Mouse (Mus musculus): ENCODE data around the gene Sf3b3. TPM values are rescaled to one million over a fixed set of nuclear protein-coding genes. Genes with fewer than 3 reads are reported as not detected.

Gene Sf3b3
- polyA plus RNA-seq, 1 experiment from 2014 or later, result 187 TPM

DNA sequence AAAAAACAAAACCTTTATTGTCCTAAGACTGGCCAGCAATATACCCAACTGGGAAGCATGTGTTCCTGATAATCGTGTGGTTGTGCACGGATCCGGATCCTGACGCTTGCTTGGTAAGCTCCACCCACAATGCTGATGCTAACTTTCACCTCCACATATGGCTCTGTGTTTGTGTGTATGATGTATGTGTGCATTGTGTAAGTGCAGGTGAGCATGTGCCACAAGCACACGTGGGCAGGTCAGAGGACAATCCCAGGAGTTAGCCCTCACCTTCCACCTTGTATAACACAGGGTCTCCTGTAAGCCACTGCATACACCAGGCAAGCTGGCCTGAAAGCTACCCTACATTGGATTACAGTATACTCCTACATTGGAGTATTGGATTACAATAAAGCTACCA, 3.4 kb downstream of the Sf3b3 start:
- Histone ChIP-seq H3K27ac (ENCODE audit: low read depth, low read length) (no peak overlapping the region), H3K36me3 (ENCODE audit: control insufficient read depth, insufficient read depth, low read length) (peaks cover 41% of the 10 kb centered on the region), H3K9me3 (ENCODE audit: control insufficient read depth, low read length) (no peaks in the 10 kb centered on the region), H3K4me2 (no peak overlapping the region), H3K4me3 (ENCODE audit: low read depth, low read length) (no peak overlapping the region), H3K27me3 (replicated peaks; ENCODE audit: control insufficient read depth, insufficient read depth, low read length) (no peaks in the 10 kb centered on the region), H3K4me1 (replicated peaks; ENCODE audit: control insufficient read depth, insufficient read depth, low read length) (peaks cover 14% of the 10 kb centered on the region), H3K9ac (ENCODE audit: low read depth, low read length) (no peak overlapping the region)
- no peak for DNase-seq (ENCODE audit: low spot score)
- ATAC-seq (replicated peaks; ENCODE audit: low FRiP score), result no peak
- WGBS, result 84% methylated on average over 5 of the region's 5 CpGs

GRCm38 (mm10) chr8:110842012-110842574, 4.5 kb downstream of the Sf3b3 start:
- peaks cover 8% of the 10 kb centered on the region for H3K4me1 ChIP-seq (replicated peaks; ENCODE audit: control insufficient read depth, insufficient read depth, low read length)
- H3K27ac ChIP-seq (ENCODE audit: low read depth, low read length), result no peak overlapping the region
- H3K36me3 ChIP-seq (ENCODE audit: control insufficient read depth, insufficient read depth, low read length), result peaks cover 51% of the 10 kb centered on the region
- H3K4me2 ChIP-seq, result no peak overlapping the region
- DNase-seq (ENCODE audit: low spot score) (no peak), ATAC-seq (replicated peaks; ENCODE audit: low FRiP score) (no peak)
- H3K9me3 ChIP-seq (ENCODE audit: control insufficient read depth, low read length), result no peaks in the 10 kb centered on the region
- H3K4me3 ChIP-seq (ENCODE audit: low read depth, low read length), result no peak overlapping the region
- no peak overlapping the region for H3K9ac ChIP-seq (ENCODE audit: low read depth, low read length)
- 94% methylated on average over 3 of the region's 3 CpGs for WGBS
- no peaks in the 10 kb centered on the region for H3K27me3 ChIP-seq (replicated peaks; ENCODE audit: control insufficient read depth, insufficient read depth, low read length)

DNA sequence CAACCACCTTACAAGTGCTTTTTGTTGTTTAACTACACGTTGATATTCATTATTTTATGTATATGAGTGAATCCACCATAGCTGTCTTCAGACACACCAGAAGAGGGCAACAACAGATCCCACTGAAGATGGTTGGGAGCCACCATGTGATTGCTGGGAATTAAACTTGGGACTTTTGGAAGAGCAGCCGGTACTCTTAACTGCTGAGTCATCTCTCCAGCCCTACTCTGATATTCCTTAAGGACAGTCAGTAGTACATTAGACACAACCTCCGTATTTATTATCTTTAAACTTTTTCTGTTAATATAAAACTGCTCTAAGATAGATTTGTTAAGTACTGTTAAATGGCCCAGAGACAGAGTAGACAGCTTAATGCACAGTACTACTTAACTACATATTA, 14.6 kb downstream of the Sf3b3 start:
- DNase-seq (ENCODE audit: low spot score), result no peak
- WGBS, result 84% methylated on average over 3 of the region's 3 CpGs
- Histone ChIP-seq H3K27ac (ENCODE audit: low read depth, low read length) (no peak overlapping the region), H3K9me3 (ENCODE audit: control insufficient read depth, low read length) (no peaks in the 10 kb centered on the region), H3K4me3 (ENCODE audit: low read depth, low read length) (no peak overlapping the region), H3K27me3 (replicated peaks; ENCODE audit: control insufficient read depth, insufficient read depth, low read length) (no peaks in the 10 kb centered on the region), H3K4me1 (replicated peaks; ENCODE audit: control insufficient read depth, insufficient read depth, low read length) (no peaks in the 10 kb centered on the region), H3K9ac (ENCODE audit: low read depth, low read length) (no peak overlapping the region), H3K4me2 (no peak overlapping the region), H3K36me3 (ENCODE audit: control insufficient read depth, insufficient read depth, low read length) (peaks cover 73% of the 10 kb centered on the region)
- ATAC-seq (replicated peaks; ENCODE audit: low FRiP score), result no peak

DNA sequence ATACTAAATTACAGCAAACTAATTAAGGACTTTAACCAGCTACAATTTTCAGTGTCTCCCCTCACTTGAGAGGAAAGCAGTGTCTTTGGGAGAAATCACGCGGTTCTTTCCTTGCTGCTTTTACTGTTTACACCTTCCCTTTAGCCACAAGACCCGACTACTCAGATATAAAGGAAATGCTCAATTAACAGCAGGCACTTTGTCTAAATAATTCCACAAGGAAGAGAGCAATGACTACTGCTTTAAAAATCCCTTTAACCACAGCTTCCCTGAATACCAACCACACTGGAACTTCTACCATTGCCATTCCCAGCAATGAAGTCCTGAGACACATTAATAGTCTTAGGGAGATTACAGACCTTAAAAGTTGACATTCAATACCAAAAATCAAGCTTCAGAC, 18.1 kb downstream of the Sf3b3 start:
- Histone ChIP-seq H3K4me2 (no peak overlapping the region), H3K4me1 (replicated peaks; ENCODE audit: control insufficient read depth, insufficient read depth, low read length) (no peaks in the 10 kb centered on the region), H3K9ac (ENCODE audit: low read depth, low read length) (no peak overlapping the region), H3K27me3 (replicated peaks; ENCODE audit: control insufficient read depth, insufficient read depth, low read length) (no peaks in the 10 kb centered on the region), H3K4me3 (ENCODE audit: low read depth, low read length) (no peak overlapping the region), H3K27ac (ENCODE audit: low read depth, low read length) (no peak overlapping the region), H3K9me3 (ENCODE audit: control insufficient read depth, low read length) (no peaks in the 10 kb centered on the region), H3K36me3 (ENCODE audit: control insufficient read depth, insufficient read depth, low read length) (peaks cover 74% of the 10 kb centered on the region)
- ATAC-seq (replicated peaks; ENCODE audit: low FRiP score), result no peak
- DNase-seq (ENCODE audit: low spot score), result no peak
- WGBS, result 78% methylated on average over 3 of the region's 3 CpGs

DNA sequence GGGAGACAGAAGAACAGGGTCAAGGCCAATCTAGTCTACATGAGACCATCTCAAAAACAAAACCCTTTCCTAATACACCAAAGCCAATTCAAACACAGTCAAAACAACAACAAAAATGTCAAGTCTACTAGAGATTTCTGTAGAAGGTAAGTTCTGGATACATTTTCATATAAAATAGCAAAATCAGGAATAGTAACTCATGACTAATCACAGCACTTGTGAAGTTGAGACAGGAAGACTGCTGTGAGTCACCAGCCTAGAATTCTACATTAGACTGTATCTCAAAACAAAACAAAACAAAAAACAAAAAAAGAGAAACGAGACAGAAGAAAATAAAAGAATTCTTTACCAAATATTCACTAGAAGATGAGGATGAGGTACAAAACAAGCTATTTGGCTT, 21.7 kb downstream of the Sf3b3 start:
- Histone ChIP-seq H3K4me3 (ENCODE audit: low read depth, low read length) (no peak overlapping the region), H3K36me3 (ENCODE audit: control insufficient read depth, insufficient read depth, low read length) (peaks cover 82% of the 10 kb centered on the region), H3K4me2 (no peak overlapping the region), H3K4me1 (replicated peaks; ENCODE audit: control insufficient read depth, insufficient read depth, low read length) (no peaks in the 10 kb centered on the region), H3K9me3 (ENCODE audit: control insufficient read depth, low read length) (no peaks in the 10 kb centered on the region), H3K9ac (ENCODE audit: low read depth, low read length) (no peak overlapping the region), H3K27me3 (replicated peaks; ENCODE audit: control insufficient read depth, insufficient read depth, low read length) (no peaks in the 10 kb centered on the region), H3K27ac (ENCODE audit: low read depth, low read length) (no peak overlapping the region)
- 83% methylated on average over 1 of the region's 1 CpGs for WGBS
- DNase-seq (ENCODE audit: low spot score) (no peak), ATAC-seq (replicated peaks; ENCODE audit: low FRiP score) (no peak)

GRCm38 (mm10) chr8:110821960-110822359, 24.6 kb downstream of the Sf3b3 start:
- no peak overlapping the region for H3K9ac ChIP-seq (ENCODE audit: low read depth, low read length)
- DNase-seq (ENCODE audit: low spot score), result no peak
- ATAC-seq (replicated peaks; ENCODE audit: low FRiP score), result no peak
- no peak overlapping the region for H3K4me3 ChIP-seq (ENCODE audit: low read depth, low read length)
- no peak overlapping the region for H3K4me2 ChIP-seq
- no peak overlapping the region for H3K27ac ChIP-seq (ENCODE audit: low read depth, low read length)
- no peaks in the 10 kb centered on the region for H3K27me3 ChIP-seq (replicated peaks; ENCODE audit: control insufficient read depth, insufficient read depth, low read length)
- no peaks in the 10 kb centered on the region for H3K9me3 ChIP-seq (ENCODE audit: control insufficient read depth, low read length)
- H3K36me3 ChIP-seq (ENCODE audit: control insufficient read depth, insufficient read depth, low read length), result peaks cover 86% of the 10 kb centered on the region
- no peaks in the 10 kb centered on the region for H3K4me1 ChIP-seq (replicated peaks; ENCODE audit: control insufficient read depth, insufficient read depth, low read length)
- WGBS, result 89% methylated on average over 3 of the region's 3 CpGs

DNA sequence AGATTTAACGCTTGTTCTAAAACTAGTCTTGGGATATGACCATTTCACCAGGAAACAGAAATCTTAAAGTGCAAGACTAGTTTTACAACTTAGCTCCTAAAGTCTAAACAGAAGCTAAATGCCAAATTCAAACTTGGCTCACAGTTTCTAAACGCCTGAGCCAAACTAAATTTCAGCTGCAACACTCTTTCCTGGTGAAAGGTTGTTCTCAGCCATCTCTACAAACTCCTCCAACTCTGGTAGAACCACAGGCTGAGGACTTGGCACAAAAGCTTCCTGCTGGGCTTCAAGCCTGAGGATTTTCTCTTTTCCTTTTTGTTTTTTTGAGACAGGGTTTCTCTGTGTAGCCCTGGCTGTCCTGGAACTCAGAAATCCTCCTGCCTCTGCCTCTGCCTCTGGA, 26.3 kb downstream of the Sf3b3 start:
- H3K27ac ChIP-seq (ENCODE audit: low read depth, low read length), result no peak overlapping the region
- no peak overlapping the region for H3K9ac ChIP-seq (ENCODE audit: low read depth, low read length)
- H3K4me1 ChIP-seq (replicated peaks; ENCODE audit: control insufficient read depth, insufficient read depth, low read length), result no peaks in the 10 kb centered on the region
- no peaks in the 10 kb centered on the region for H3K27me3 ChIP-seq (replicated peaks; ENCODE audit: control insufficient read depth, insufficient read depth, low read length)
- no peaks in the 10 kb centered on the region for H3K9me3 ChIP-seq (ENCODE audit: control insufficient read depth, low read length)
- no peak for DNase-seq (ENCODE audit: low spot score)
- H3K4me3 ChIP-seq (ENCODE audit: low read depth, low read length), result no peak overlapping the region
- H3K36me3 ChIP-seq (ENCODE audit: control insufficient read depth, insufficient read depth, low read length), result peaks cover 89% of the 10 kb centered on the region
- no peak for ATAC-seq (replicated peaks; ENCODE audit: low FRiP score)
- 91% methylated on average over 2 of the region's 2 CpGs for WGBS
- H3K4me2 ChIP-seq, result no peak overlapping the region

DNA sequence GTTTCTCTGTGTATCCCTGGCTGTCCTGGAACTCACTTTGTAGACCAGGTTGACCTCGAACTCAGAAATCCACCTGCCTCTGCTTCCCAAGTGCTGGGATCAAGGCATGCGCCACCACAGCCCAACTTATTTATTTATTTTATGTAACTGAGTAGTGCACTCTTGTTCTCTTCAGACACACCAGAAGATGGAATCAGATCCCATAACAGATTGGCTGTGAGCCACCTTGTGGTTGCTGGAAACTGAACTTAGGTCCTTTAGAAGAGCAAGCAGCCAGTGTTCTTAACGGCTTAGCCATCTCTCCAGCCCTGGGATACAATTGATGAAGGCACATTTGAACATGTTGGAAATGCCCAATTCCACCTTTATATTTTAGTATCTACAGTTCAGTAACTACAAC, 28.0 kb downstream of the Sf3b3 start:
- Histone ChIP-seq H3K27me3 (replicated peaks; ENCODE audit: control insufficient read depth, insufficient read depth, low read length) (no peaks in the 10 kb centered on the region), H3K9ac (ENCODE audit: low read depth, low read length) (no peak overlapping the region), H3K27ac (ENCODE audit: low read depth, low read length) (no peak overlapping the region), H3K4me1 (replicated peaks; ENCODE audit: control insufficient read depth, insufficient read depth, low read length) (no peaks in the 10 kb centered on the region), H3K4me2 (no peak overlapping the region), H3K4me3 (ENCODE audit: low read depth, low read length) (no peak overlapping the region), H3K36me3 (ENCODE audit: control insufficient read depth, insufficient read depth, low read length) (peaks cover 95% of the 10 kb centered on the region), H3K9me3 (ENCODE audit: control insufficient read depth, low read length) (no peaks in the 10 kb centered on the region)
- WGBS, result 92% methylated on average over 3 of the region's 3 CpGs
- ATAC-seq (replicated peaks; ENCODE audit: low FRiP score) (no peak), DNase-seq (ENCODE audit: low spot score) (no peak)

- Histone ChIP-seq H3K9me3 (ENCODE audit: control insufficient read depth, low read length) (no peaks in the 10 kb centered on the region), H3K4me2 (no peak overlapping the region), H3K4me1 (replicated peaks; ENCODE audit: control insufficient read depth, insufficient read depth, low read length) (no peaks in the 10 kb centered on the region), H3K27me3 (replicated peaks; ENCODE audit: control insufficient read depth, insufficient read depth, low read length) (no peaks in the 10 kb centered on the region), H3K27ac (ENCODE audit: low read depth, low read length) (no peak overlapping the region), H3K9ac (ENCODE audit: low read depth, low read length) (no peak overlapping the region), H3K4me3 (ENCODE audit: low read depth, low read length) (no peak overlapping the region), H3K36me3 (ENCODE audit: control insufficient read depth, insufficient read depth, low read length) (peaks cover 94% of the 10 kb centered on the region)
- ATAC-seq (replicated peaks; ENCODE audit: low FRiP score) (no peak), DNase-seq (ENCODE audit: low spot score) (no peak)
- WGBS, result 91% methylated on average over 1 of the region's 1 CpGs
These were observed 29.6 kb downstream of the Sf3b3 start for GRCm38 (mm10) chr8:110816990-110817389.

All from liver, embryonic 11.5 days (tissue).